24 mouse cellular contexts compared by ENCODE assay signal in the genomic region with DNA sequence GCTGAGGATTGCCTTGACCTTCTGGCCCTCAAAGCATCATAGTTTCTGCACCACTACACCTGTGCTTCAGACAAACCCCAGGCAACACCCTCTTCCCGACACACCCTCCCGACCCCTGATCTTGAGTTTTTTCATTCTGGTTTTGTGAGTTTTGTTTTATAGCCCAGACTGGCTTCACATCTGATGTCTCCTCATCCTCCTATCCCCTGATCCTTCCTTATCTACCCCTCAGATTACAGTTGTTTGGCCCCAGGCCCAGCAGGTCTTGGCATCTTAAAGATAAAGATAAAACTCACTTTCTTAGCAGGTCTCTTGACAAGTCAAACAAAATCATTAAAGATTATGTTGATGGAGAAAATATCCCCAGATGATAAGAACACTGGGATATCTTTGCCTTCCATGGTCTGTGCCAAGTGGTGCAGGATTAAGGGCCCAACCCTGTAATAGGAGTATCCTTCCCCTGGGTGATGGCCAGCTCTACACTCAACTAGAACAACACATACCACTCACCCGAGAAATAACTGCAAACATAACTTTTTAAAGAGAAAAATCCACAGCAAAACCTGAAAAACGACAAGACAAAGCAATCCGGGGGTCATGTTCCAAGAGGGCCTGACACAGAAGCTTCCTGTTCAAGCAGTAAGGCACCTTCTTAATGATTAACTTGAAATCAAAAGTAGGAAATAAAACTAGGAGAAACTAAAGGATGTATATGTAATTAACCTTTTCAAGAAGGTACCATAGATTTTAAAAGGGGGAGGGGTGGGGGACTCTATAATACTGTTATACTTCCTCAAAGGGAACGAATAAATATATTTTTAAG.
A peak's percentile ranks its signal among the peaks of the same experiment; 100 is the strongest.
DNase-seq lines count a peak whose midpoint lies in the region; ATAC-seq and TF ChIP-seq lines count a peak whose summit lies in the region.
"Had no signal": no experiment of that assay in that cellular context is flagged by ENCODE, and none has a peak within 500 bp of the region (broad histone marks: within the 10 kb centered on the region; RNA-seq: fewer than 3 reads in every experiment).

No protein-coding gene starts in this region.

- H3K9me3 ChIP-seq in lung, embryonic 14.5 days (ENCODE audit: low read depth, low read length): no peaks in the 10 kb centered on the region
- no peaks in the 10 kb centered on the region for H3K9me3 ChIP-seq in MEL (replicated peaks; ENCODE audit: insufficient read depth, low read length)
- H3K9me3 ChIP-seq in intestine, embryonic 14.5 days (ENCODE audit: control insufficient read depth, low read length): no peaks in the 10 kb centered on the region
- H3K9me3 ChIP-seq in forebrain, embryonic 10.5 days: no peaks in the 10 kb centered on the region
- H3K9me3 ChIP-seq: heart, embryonic 13.5 days; limb, embryonic 10.5 days; liver, embryonic 15.5 days; midbrain, embryonic 15.5 days; neural tube, embryonic 13.5 days had no signal

- peak; percentile 13 for DNase-seq in lung, embryonic 14.5 days
- DNase-seq in lung, postnatal 10 days: no peak
- no peak for DNase-seq in MEL (ENCODE audit: low read depth, low spot score)
- no peak for DNase-seq in intestine, embryonic 14.5 days (ENCODE audit: low spot score)
- no peak for DNase-seq in left cerebral cortex, adult 18-20 months (ENCODE audit: low spot score in 2 of 2)
- no peak for DNase-seq in forebrain, embryonic 10.5 days (ENCODE audit: extremely low spot score, low spot score)
- DNase-seq: adrenal gland, postnatal 36 days; cerebellum, adult 9-10 months; forebrain, postnatal 0 days; gastrocnemius, postnatal 14 days; heart, adult 18-20 months; heart, postnatal 14 days; kidney, adult 8-10 months; layer of hippocampus, adult 9-11 months; liver; thymus, postnatal 25 days had no signal

- no peak for TF ChIP-seq CTCF in lung, embryonic 14.5 days (IDR thresholded peaks at IDR 0.05; ENCODE audit: low read depth)
- TF ChIP-seq CTCF in MEL (IDR thresholded peaks at IDR 0.05 in 2 of 3, conservative IDR thresholded peaks at IDR 0.05 in 1 of 3; ENCODE audit: control insufficient read depth in 1 of 3, insufficient read depth in 1 of 3, low read depth in 2 of 3, low read length in 3 of 3, poor library complexity in 1 of 3, severe bottlenecking in 1 of 3): no peak
- TF ChIP-seq CTCF in small intestine, adult 2 months (IDR thresholded peaks at IDR 0.05; ENCODE audit: extremely low read depth, insufficient read length, insufficient replicate concordance, low read depth, low read length): no peak

- no peak overlapping the region for H3K4me2 ChIP-seq in lung, embryonic 14.5 days
- no peak overlapping the region for H3K4me2 ChIP-seq in intestine, embryonic 14.5 days (ENCODE audit: low read length)
- H3K4me2 ChIP-seq: heart, embryonic 13.5 days; liver, embryonic 15.5 days; midbrain, embryonic 15.5 days; neural tube, embryonic 13.5 days had no signal

- ATAC-seq in lung, embryonic 14.5 days (ENCODE audit: insufficient read depth): peak; percentile 65
- ATAC-seq in intestine, embryonic 14.5 days (replicated peaks; ENCODE audit: low FRiP score, low TSS enrichment, low read depth): peak; percentile 80
- ATAC-seq: forebrain, postnatal 0 days; hindbrain, postnatal 0 days; midbrain, embryonic 15.5 days had no signal

- H3K27ac ChIP-seq in lung, embryonic 14.5 days (ENCODE audit: low read depth): no peak overlapping the region
- H3K27ac ChIP-seq in MEL (ENCODE audit: control insufficient read depth, low read depth, low read length): no peak overlapping the region
- no peak overlapping the region for H3K27ac ChIP-seq in intestine, embryonic 14.5 days (ENCODE audit: low read depth)
- H3K27ac ChIP-seq in small intestine, adult 2 months (ENCODE audit: insufficient read depth, low read depth, low read length): peak overlapping the region; percentile 58; the same call in 1 of the 2 replicates
- no peak overlapping the region for H3K27ac ChIP-seq in forebrain, embryonic 10.5 days
- H3K27ac ChIP-seq: heart, embryonic 13.5 days; hindbrain, postnatal 0 days; limb, embryonic 10.5 days; liver, embryonic 15.5 days; midbrain, embryonic 15.5 days; neural tube, embryonic 13.5 days had no signal

- H3K4me1 ChIP-seq in lung, embryonic 14.5 days (ENCODE audit: insufficient read depth): peaks cover 9% of the 10 kb centered on the region
- peaks cover 6 to 10% of the 10 kb centered on the region in 2 experiments for H3K4me1 ChIP-seq in MEL (ENCODE audit: control insufficient read depth in 1 of 2, insufficient read depth in 2 of 2, low read length in 2 of 2)
- H3K4me1 ChIP-seq in intestine, embryonic 14.5 days (replicated peaks; ENCODE audit: control insufficient read depth, insufficient read depth, low read length): peaks cover 8% of the 10 kb centered on the region; the same call in 1 of the 2 replicates
- peaks cover 9% of the 10 kb centered on the region; the same call in 1 of the 2 replicates for H3K4me1 ChIP-seq in small intestine, adult 2 months (ENCODE audit: control insufficient read depth, insufficient read depth, insufficient read length, low read length)
- H3K4me1 ChIP-seq in forebrain, embryonic 10.5 days: peaks cover 30% of the 10 kb centered on the region

- TF ChIP-seq POLR2A in MEL (IDR thresholded peaks at IDR 0.05; ENCODE audit: control insufficient read depth in 1 of 2, insufficient read depth in 1 of 2, low read depth in 1 of 2, low read length in 2 of 2, poor library complexity in 1 of 2): no peak
- no peak for TF ChIP-seq POLR2A in small intestine, adult 2 months (IDR thresholded peaks at IDR 0.05; ENCODE audit: low read depth, low read length)

- TF ChIP-seq RAD21 in MEL (IDR thresholded peaks at IDR 0.05; ENCODE audit: low read depth, low read length): no peak

- TF ChIP-seq EP300 in MEL (IDR thresholded peaks at IDR 0.05; ENCODE audit: low read depth in 1 of 2, low read length in 2 of 2): peak in 1 of 2 experiments; percentile 17; a peak in 1 of 4 replicates

- H3K79me2 ChIP-seq in MEL (ENCODE audit: control insufficient read depth, insufficient read depth, low read length, poor library complexity): no peaks in the 10 kb centered on the region

- H3K9ac ChIP-seq in lung, embryonic 14.5 days: no peak overlapping the region
- H3K9ac ChIP-seq in MEL (ENCODE audit: control insufficient read depth, low read depth, low read length, poor library complexity, severe bottlenecking): no peak overlapping the region
- H3K9ac ChIP-seq in intestine, embryonic 14.5 days (ENCODE audit: low read length): no peak overlapping the region
- H3K9ac ChIP-seq: forebrain, postnatal 0 days; heart, embryonic 13.5 days; liver, embryonic 15.5 days; midbrain, embryonic 15.5 days; neural tube, embryonic 13.5 days had no signal

- 47% methylated on average over 6 of the region's 6 CpGs for WGBS in lung, embryonic 14.5 days
- 57% methylated on average over 6 of the region's 6 CpGs for WGBS in intestine, embryonic 14.5 days
- 24% methylated on average over 6 of the region's 6 CpGs for WGBS in small intestine, adult 2 months
- 79% methylated on average over 6 of the region's 6 CpGs for WGBS in forebrain, embryonic 10.5 days

- H3K4me3 ChIP-seq in lung, embryonic 14.5 days (ENCODE audit: low read depth, low read length): no peak overlapping the region
- no peak overlapping the region for H3K4me3 ChIP-seq in MEL (ENCODE audit: control insufficient read depth in 1 of 2, insufficient read depth in 1 of 2, low read depth in 2 of 2, low read length in 2 of 2)
- H3K4me3 ChIP-seq in intestine, embryonic 14.5 days (ENCODE audit: low read depth, low read length): no peak overlapping the region
- H3K4me3 ChIP-seq in small intestine, adult 2 months (ENCODE audit: low read depth, low read length): no peak overlapping the region
- no peak overlapping the region for H3K4me3 ChIP-seq in forebrain, embryonic 10.5 days
- H3K4me3 ChIP-seq: heart, embryonic 13.5 days; limb, embryonic 10.5 days; liver, embryonic 15.5 days; midbrain, embryonic 15.5 days; myocyte; neural tube, embryonic 13.5 days had no signal

- H3K27me3 ChIP-seq in lung, embryonic 14.5 days (ENCODE audit: insufficient read depth, low read length): no peaks in the 10 kb centered on the region
- H3K27me3 ChIP-seq in MEL (ENCODE audit: control insufficient read depth in 1 of 2, insufficient read depth in 2 of 2, low read length in 2 of 2): no peaks in the 10 kb centered on the region
- no peaks in the 10 kb centered on the region for H3K27me3 ChIP-seq in intestine, embryonic 14.5 days (replicated peaks; ENCODE audit: control insufficient read depth, insufficient read depth, low read length)
- no peaks in the 10 kb centered on the region for H3K27me3 ChIP-seq in small intestine, adult 2 months (ENCODE audit: control insufficient read depth, insufficient read depth, low read length)
- H3K27me3 ChIP-seq in forebrain, embryonic 10.5 days (ENCODE audit: poor library complexity, severe bottlenecking): no peaks in the 10 kb centered on the region
- H3K27me3 ChIP-seq: heart, embryonic 13.5 days; liver, embryonic 15.5 days; midbrain, embryonic 15.5 days; neural tube, embryonic 13.5 days had no signal

- H3K36me3 ChIP-seq in lung, embryonic 14.5 days (ENCODE audit: insufficient read depth): no peaks in the 10 kb centered on the region
- H3K36me3 ChIP-seq in MEL (ENCODE audit: control insufficient read depth in 1 of 2, insufficient read depth in 2 of 2, low read length in 2 of 2): peaks cover 0 to 17% of the 10 kb centered on the region in 2 experiments; a peak in 2 of 4 replicates
- H3K36me3 ChIP-seq in intestine, embryonic 14.5 days (ENCODE audit: control insufficient read depth, insufficient read depth, low read length): no peaks in the 10 kb centered on the region
- no peaks in the 10 kb centered on the region for H3K36me3 ChIP-seq in small intestine, adult 2 months (ENCODE audit: control insufficient read depth, insufficient read depth, low read length)
- H3K36me3 ChIP-seq in forebrain, embryonic 10.5 days (replicated peaks): no peaks in the 10 kb centered on the region
- H3K36me3 ChIP-seq: heart, embryonic 13.5 days; limb, embryonic 10.5 days; liver, embryonic 15.5 days; midbrain, embryonic 15.5 days; neural tube, embryonic 13.5 days had no signal

TF ChIP-seq in MEL, 35 proteins besides CTCF, POLR2A, EP300 and RAD21 (continues in another document):
- TF ChIP-seq USF2 (IDR thresholded peaks at IDR 0.05; ENCODE audit: borderline replicate concordance in 1 of 2, insufficient read depth in 1 of 2, low read depth in 1 of 2, low read length in 2 of 2) (no peak), ZMIZ1 (IDR thresholded peaks at IDR 0.05; ENCODE audit: low read depth, low read length) (no peak), ZKSCAN1 (IDR thresholded peaks at IDR 0.05; ENCODE audit: low read depth, low read length) (no peak), SIN3A (IDR thresholded peaks at IDR 0.05; ENCODE audit: low read length) (no peak), MYB (IDR thresholded peaks at IDR 0.05; ENCODE audit: low read depth, low read length) (no peak), SMC3 (IDR thresholded peaks at IDR 0.05; ENCODE audit: low read depth, low read length) (no peak), GATA1 (IDR thresholded peaks at IDR 0.05; ENCODE audit: low read depth, low read length) (peak; percentile 62; the same call in 1 of the 2 replicates), MYC (IDR thresholded peaks at IDR 0.05; ENCODE audit: low read depth, low read length) (no peak), TCF12 (IDR thresholded peaks at IDR 0.05; ENCODE audit: low read depth, low read length) (0 out of 2 replicates have a peak, but pooled peaks have one; percentile 13)
